Comparison of ENCODE assay signal across 29 mouse cellular contexts in genomic region chr19:6677511-6677910, GRCm38 (mm10).
DNase-seq lines count a peak whose midpoint lies in the region; ATAC-seq and TF ChIP-seq lines count a peak whose summit lies in the region.
"Had no signal": no experiment of that assay in that cellular context is flagged by ENCODE, and none has a peak within 500 bp of the region (broad histone marks: within the 10 kb centered on the region; RNA-seq: fewer than 3 reads in every experiment).

No protein-coding gene starts in this region.

- no peak overlapping the region for H3K27ac ChIP-seq in forebrain, embryonic 13.5 days
- no peak overlapping the region for H3K27ac ChIP-seq in forebrain, embryonic 14.5 days (ENCODE audit: low read depth, low read length)
- H3K27ac ChIP-seq in hindbrain, embryonic 13.5 days: peak overlapping the region; percentile 49; the same call in 1 of the 2 replicates
- H3K27ac ChIP-seq in hindbrain, embryonic 14.5 days: no peak overlapping the region
- H3K27ac ChIP-seq: embryonic facial prominence, embryonic 12.5 days; heart, embryonic 15.5 days; kidney, postnatal 0 days; liver, embryonic 14.5 days; macrophage; midbrain, embryonic 10.5 days; midbrain, embryonic 15.5 days; neural tube, embryonic 15.5 days; stomach, embryonic 15.5 days had no signal

- H3K4me3 ChIP-seq in forebrain, embryonic 13.5 days: no peak overlapping the region
- no peak overlapping the region for H3K4me3 ChIP-seq in forebrain, embryonic 14.5 days (ENCODE audit: low read depth, low read length)
- H3K4me3 ChIP-seq in hindbrain, embryonic 13.5 days: no peak overlapping the region
- no peak overlapping the region for H3K4me3 ChIP-seq in hindbrain, embryonic 14.5 days (replicated peaks; ENCODE audit: low read length)
- peak overlapping the region; percentile 14; the same call in 1 of the 2 replicates for H3K4me3 ChIP-seq in E14TG2a.4 (replicated peaks; ENCODE audit: low read length)
- H3K4me3 ChIP-seq: embryonic facial prominence, embryonic 12.5 days; heart, embryonic 15.5 days; midbrain, embryonic 10.5 days; midbrain, embryonic 15.5 days; neural tube, embryonic 15.5 days; stomach, embryonic 15.5 days had no signal

- no peak for ATAC-seq in forebrain, embryonic 13.5 days
- ATAC-seq in forebrain, embryonic 14.5 days: no peak
- no peak for ATAC-seq in hindbrain, embryonic 13.5 days (ENCODE audit: low FRiP score)
- ATAC-seq in hindbrain, embryonic 14.5 days (ENCODE audit: low FRiP score): no peak
- ATAC-seq: activated CD4-positive, CD25-positive, alpha-beta regulatory T cell, adult 4 months; midbrain, embryonic 15.5 days had no signal

- H3K4me1 ChIP-seq in forebrain, embryonic 13.5 days: no peaks in the 10 kb centered on the region
- no peaks in the 10 kb centered on the region for H3K4me1 ChIP-seq in forebrain, embryonic 14.5 days (ENCODE audit: control insufficient read depth, insufficient read depth, low read length)
- peaks cover 10% of the 10 kb centered on the region; the same call in 1 of the 2 replicates for H3K4me1 ChIP-seq in hindbrain, embryonic 13.5 days (replicated peaks)
- H3K4me1 ChIP-seq in hindbrain, embryonic 14.5 days (replicated peaks; ENCODE audit: control insufficient read depth, insufficient read depth, low read length): 0 out of 2 replicates have a peak, but pooled peaks cover 3% of the 10 kb centered on the region
- peaks cover 89% of the 10 kb centered on the region for H3K4me1 ChIP-seq in E14TG2a.4 (replicated peaks; ENCODE audit: low read depth, low read length)
- H3K4me1 ChIP-seq: embryonic facial prominence, embryonic 12.5 days; neural tube, embryonic 15.5 days; stomach, embryonic 15.5 days had no signal

- TF ChIP-seq CTCF in E14TG2a.4 (conservative IDR thresholded peaks at IDR 0.05; ENCODE audit: low read length): no peak
- TF ChIP-seq CTCF in brain, embryonic 14.5 days (IDR thresholded peaks at IDR 0.05; ENCODE audit: borderline replicate concordance, extremely low read depth, insufficient read depth, insufficient read length): no peak

- 63% methylated on average over 12 of the region's 12 CpGs for WGBS in forebrain, embryonic 13.5 days
- 55% methylated on average over 12 of the region's 12 CpGs for WGBS in forebrain, embryonic 14.5 days
- 63% methylated on average over 12 of the region's 12 CpGs for WGBS in hindbrain, embryonic 13.5 days
- WGBS in hindbrain, embryonic 14.5 days: 63% methylated on average over 12 of the region's 12 CpGs

- no peaks in the 10 kb centered on the region for H3K36me3 ChIP-seq in forebrain, embryonic 13.5 days (ENCODE audit: poor library complexity, severe bottlenecking)
- no peaks in the 10 kb centered on the region for H3K36me3 ChIP-seq in forebrain, embryonic 14.5 days (ENCODE audit: control insufficient read depth, insufficient read depth, low read length)
- H3K36me3 ChIP-seq in hindbrain, embryonic 13.5 days: no peaks in the 10 kb centered on the region
- no peaks in the 10 kb centered on the region for H3K36me3 ChIP-seq in hindbrain, embryonic 14.5 days (replicated peaks; ENCODE audit: control insufficient read depth, insufficient read depth)
- 0 out of 2 replicates have a peak, but pooled peaks cover 8% of the 10 kb centered on the region for H3K36me3 ChIP-seq in E14TG2a.4 (ENCODE audit: insufficient read depth, low read length)
- H3K36me3 ChIP-seq: embryonic facial prominence, embryonic 12.5 days; heart, embryonic 15.5 days; midbrain, embryonic 10.5 days; midbrain, embryonic 15.5 days; neural tube, embryonic 15.5 days; stomach, embryonic 15.5 days had no signal

- no peak overlapping the region for H3K4me2 ChIP-seq in forebrain, embryonic 13.5 days
- H3K4me2 ChIP-seq in forebrain, embryonic 14.5 days (ENCODE audit: low read length): no peak overlapping the region
- no peak overlapping the region for H3K4me2 ChIP-seq in hindbrain, embryonic 13.5 days
- no peak overlapping the region for H3K4me2 ChIP-seq in hindbrain, embryonic 14.5 days (replicated peaks)
- H3K4me2 ChIP-seq: embryonic facial prominence, embryonic 12.5 days; heart, embryonic 15.5 days; midbrain, embryonic 15.5 days; neural tube, embryonic 15.5 days; stomach, embryonic 15.5 days had no signal

- 0 out of 2 replicates have a peak overlapping the region, but pooled peaks have one; percentile 12 for H3K9ac ChIP-seq in forebrain, embryonic 13.5 days
- H3K9ac ChIP-seq in forebrain, embryonic 14.5 days (ENCODE audit: low read length): no peak overlapping the region
- no peak overlapping the region for H3K9ac ChIP-seq in hindbrain, embryonic 13.5 days
- H3K9ac ChIP-seq in hindbrain, embryonic 14.5 days: no peak overlapping the region
- H3K9ac ChIP-seq: embryonic facial prominence, embryonic 12.5 days; heart, embryonic 15.5 days; liver, embryonic 14.5 days; midbrain, embryonic 15.5 days; neural tube, embryonic 15.5 days; stomach, embryonic 15.5 days had no signal

- no peak for TF ChIP-seq POLR2A in brain, embryonic 14.5 days (IDR thresholded peaks at IDR 0.05; ENCODE audit: borderline replicate concordance, extremely low read depth, insufficient read depth, insufficient read length, poor library complexity, severe bottlenecking)

- H3K27me3 ChIP-seq in forebrain, embryonic 13.5 days: no peaks in the 10 kb centered on the region
- H3K27me3 ChIP-seq in forebrain, embryonic 14.5 days (replicated peaks; ENCODE audit: control insufficient read depth, insufficient read depth, low read length): no peaks in the 10 kb centered on the region
- 0 out of 2 replicates have a peak, but pooled peaks cover 3% of the 10 kb centered on the region for H3K27me3 ChIP-seq in hindbrain, embryonic 13.5 days
- no peaks in the 10 kb centered on the region for H3K27me3 ChIP-seq in hindbrain, embryonic 14.5 days (ENCODE audit: control insufficient read depth, insufficient read depth, low read length)
- H3K27me3 ChIP-seq in E14TG2a.4 (ENCODE audit: insufficient read depth, low read length): no peaks in the 10 kb centered on the region
- H3K27me3 ChIP-seq: embryonic facial prominence, embryonic 12.5 days; heart, embryonic 15.5 days; midbrain, embryonic 15.5 days; neural tube, embryonic 15.5 days; stomach, embryonic 15.5 days had no signal

- DNase-seq in forebrain, embryonic 14.5 days (ENCODE audit: low spot score): no peak
- no peak for DNase-seq in hindbrain, embryonic 14.5 days (ENCODE audit: low spot score)
- peak; percentile 35 for DNase-seq in brain, embryonic 14.5 days (ENCODE audit: low read depth)
- DNase-seq in layer of hippocampus, postnatal 36 days: no peak
- DNase-seq: adrenal gland, adult 2 months; adrenal gland, postnatal 36 days; cerebellum, adult 2 months; cerebellum, postnatal 36 days; gastrocnemius, postnatal 10 days; kidney, adult 2 months; kidney, postnatal 4 days; liver; lung, adult 2 months; lung, postnatal 10 days; retina, postnatal 1 day; right cerebral cortex, postnatal 14 days had no signal

- H3K9me3 ChIP-seq in forebrain, embryonic 13.5 days (replicated peaks): no peaks in the 10 kb centered on the region
- no peaks in the 10 kb centered on the region for H3K9me3 ChIP-seq in forebrain, embryonic 14.5 days (replicated peaks; ENCODE audit: control insufficient read depth, low read length)
- no peaks in the 10 kb centered on the region for H3K9me3 ChIP-seq in hindbrain, embryonic 13.5 days
- no peaks in the 10 kb centered on the region for H3K9me3 ChIP-seq in hindbrain, embryonic 14.5 days (ENCODE audit: control insufficient read depth, low read length)
- H3K9me3 ChIP-seq in E14TG2a.4 (ENCODE audit: low read length): no peaks in the 10 kb centered on the region; the same call in 1 of the 2 replicates
- H3K9me3 ChIP-seq: embryonic facial prominence, embryonic 12.5 days; heart, embryonic 15.5 days; midbrain, embryonic 10.5 days; midbrain, embryonic 15.5 days; neural tube, embryonic 15.5 days; stomach, embryonic 15.5 days had no signal
